Mouse (Mus musculus): ENCODE measurements at regions not wholly inside any gene's neighbourhood (a gene's known extent, or its start where the extent isn't known, plus 50 kb on each side); places are given as distances from the start of the nearest gene placed in this dataset. TPM values are rescaled to one million over a fixed set of nuclear protein-coding genes. Genes with fewer than 3 reads are reported as not detected.

Small RNA genes in the stretch of these regions (microRNA-seq; reads per million reads assigned to microRNA genes)
- gene Gm26042 = not detected
